Mouse (Mus musculus) embryonic facial prominence, embryonic 13.5 days (tissue): ENCODE measurements around the gene Ccdc9. TPM values are rescaled to one million over a fixed set of nuclear protein-coding genes. Genes with fewer than 3 reads are reported as not detected.

Source experiments
- ATAC-seq: fragments of 200-750 bp; cut with Nextera tagmentation; 2 replicates; pipeline ENCODE4 v1.8.0; 2017; ENCODE audit warnings: low read depth; ENCODE audit not compliant: insufficient number of reproducible peaks, insufficient read depth, low FRiP score, low TSS enrichment
- H3K27ac ChIP-seq: fragments of 300-500 bp; sonication (generic); 2 replicates; pipeline ENCODE4 v1.5.1; 2015; ENCODE audit warnings: moderate library complexity, mild to moderate bottlenecking, inconsistent platforms
- H3K27me3 ChIP-seq: fragments of 300-500 bp; sonication (generic); 2 replicates; pipeline ENCODE4 v1.6.1; 2015; ENCODE audit warnings: mild to moderate bottlenecking, inconsistent platforms
- H3K36me3 ChIP-seq: fragments of 300-500 bp; sonication (generic); 2 replicates; pipeline ENCODE4 v1.6.1; 2015; ENCODE audit warnings: mild to moderate bottlenecking, inconsistent platforms
- H3K4me1 ChIP-seq: fragments of 300-500 bp; sonication (generic); 2 replicates; pipeline ENCODE4 v1.6.1; 2015; ENCODE audit warnings: inconsistent platforms
- H3K4me2 ChIP-seq: fragments of 300-500 bp; sonication (generic); 2 replicates; pipeline ENCODE4 v1.6.1; 2015; ENCODE audit warnings: moderate library complexity, mild to moderate bottlenecking, inconsistent platforms
- H3K4me3 ChIP-seq: fragments of 300-500 bp; sonication (generic); 2 replicates; pipeline ENCODE4 v1.5.1; 2015; ENCODE audit warnings: mild to moderate bottlenecking, inconsistent platforms
- H3K9ac ChIP-seq: fragments of 300-500 bp; sonication (generic); 2 replicates; pipeline ENCODE4 v1.6.1; 2015; ENCODE audit warnings: mild to moderate bottlenecking, inconsistent platforms
- H3K9me3 ChIP-seq: fragments of 300-500 bp; sonication (generic); 2 replicates; pipeline ENCODE4 v1.6.1; 2016; ENCODE audit warnings: inconsistent platforms
- WGBS: fragments of 180-500 bp; shearing (Covaris S2); methylation state at CpG from one replicate; pipeline ENCODE4 v1.1.7; 2015; ENCODE audit warnings: mixed read lengths; 5-methylcytosine and 5-hydroxymethylcytosine counted together
- polyA plus RNA-seq: library from polyadenylated mRNA; unstranded; fragments of >200 nt; fragmentation: Nextera tagmentation; extraction: Ambion mirVana; gene quantifications from 2 replicates; pipeline ENCODE4 v1.2.1, GENCODE M21; 2015

Ccdc9 gene
- polyA plus RNA-seq: 31.0 and 32.9 TPM in 2 replicates

GRCm38 (mm10) chr7:16286026-16286961, at the start of gene Ccdc9:
Ccdc9 (minus strand) TSS chr7:16286795.
- H3K9ac ChIP-seq: peak within 1 kb of the TSS; percentile 80
- peaks cover 30% of the 10 kb centered on the region for H3K36me3 ChIP-seq
- no peaks in the 10 kb centered on the region for H3K9me3 ChIP-seq
- peak; percentile 89 for ATAC-seq
- 1% methylated on average over 70 of the region's 70 CpGs for WGBS
- peaks cover 15% of the 10 kb centered on the region for H3K4me1 ChIP-seq
- peak within 1 kb of the TSS; percentile 64 for H3K4me3 ChIP-seq
- peak within 1 kb of the TSS; percentile 64 for H3K4me2 ChIP-seq
- H3K27me3 ChIP-seq: no peaks in the 10 kb centered on the region
- peak within 1 kb of the TSS; percentile 98 for H3K27ac ChIP-seq

GRCm38 (mm10) chr7:16329146-16329545, 42.6 kb upstream of the Ccdc9 start:
- Histone ChIP-seq H3K27me3 (no peaks in the 10 kb centered on the region), H3K9ac (no peak overlapping the region), H3K4me2 (no peak overlapping the region), H3K9me3 (no peaks in the 10 kb centered on the region), H3K4me1 (no peaks in the 10 kb centered on the region), H3K27ac (no peak overlapping the region), H3K36me3 (peaks cover 86% of the 10 kb centered on the region), H3K4me3 (no peak overlapping the region)
- 74% methylated on average over 3 of the region's 3 CpGs for WGBS
- no peak for ATAC-seq

- Histone ChIP-seq H3K4me3 (no peak overlapping the region), H3K9me3 (no peaks in the 10 kb centered on the region), H3K4me1 (no peaks in the 10 kb centered on the region), H3K27me3 (no peaks in the 10 kb centered on the region), H3K4me2 (no peak overlapping the region), H3K36me3 (peaks cover 61% of the 10 kb centered on the region), H3K9ac (no peak overlapping the region), H3K27ac (no peak overlapping the region)
- ATAC-seq: no peak
- WGBS: 92% methylated on average over 2 of the region's 2 CpGs
Observed at GRCm38 (mm10) chr7:16326607-16326971, 40.0 kb upstream of the Ccdc9 start.

- ATAC-seq: no peak
- Histone ChIP-seq H3K36me3 (peaks cover 58% of the 10 kb centered on the region), H3K4me3 (no peak overlapping the region), H3K27ac (no peak overlapping the region), H3K27me3 (no peaks in the 10 kb centered on the region), H3K9me3 (no peaks in the 10 kb centered on the region), H3K9ac (no peak overlapping the region), H3K4me2 (no peak overlapping the region), H3K4me1 (no peaks in the 10 kb centered on the region)
- 37% methylated on average over 8 of the region's 8 CpGs for WGBS
Observed at GRCm38 (mm10) chr7:16325920-16326606, 39.5 kb upstream of the Ccdc9 start.

- no peak for ATAC-seq
- Histone ChIP-seq H3K27me3 (no peaks in the 10 kb centered on the region), H3K36me3 (peaks cover 49% of the 10 kb centered on the region), H3K4me1 (no peaks in the 10 kb centered on the region), H3K27ac (no peak overlapping the region), H3K4me3 (no peak overlapping the region), H3K9ac (no peak overlapping the region), H3K9me3 (no peaks in the 10 kb centered on the region), H3K4me2 (no peak overlapping the region)
- 82% methylated on average over 7 of the region's 7 CpGs for WGBS
Observed at GRCm38 (mm10) chr7:16324661-16325060, 38.1 kb upstream of the Ccdc9 start.

GRCm38 (mm10) chr7:16320479-16320878, 33.9 kb upstream of the Ccdc9 start:
- H3K4me3 ChIP-seq: no peak overlapping the region
- H3K4me2 ChIP-seq: no peak overlapping the region
- H3K9me3 ChIP-seq: no peaks in the 10 kb centered on the region
- peaks cover 13% of the 10 kb centered on the region; the same call in 1 of the 2 replicates for H3K36me3 ChIP-seq
- no peaks in the 10 kb centered on the region for H3K4me1 ChIP-seq
- no peaks in the 10 kb centered on the region for H3K27me3 ChIP-seq
- 90% methylated on average over 6 of the region's 6 CpGs for WGBS
- no peak overlapping the region for H3K9ac ChIP-seq
- ATAC-seq: no peak
- no peak overlapping the region for H3K27ac ChIP-seq

- Histone ChIP-seq H3K9me3 (no peaks in the 10 kb centered on the region), H3K4me2 (no peak overlapping the region), H3K36me3 (peaks cover 3% of the 10 kb centered on the region; the same call in 1 of the 2 replicates), H3K27me3 (no peaks in the 10 kb centered on the region), H3K27ac (no peak overlapping the region), H3K9ac (no peak overlapping the region; the same call in 1 of the 2 replicates), H3K4me3 (no peak overlapping the region), H3K4me1 (peaks cover 2% of the 10 kb centered on the region; the same call in 1 of the 2 replicates)
- no peak for ATAC-seq
- 90% methylated on average over 4 of the region's 4 CpGs for whole genome bisulfite sequencing
Observed at GRCm38 (mm10) chr7:16319216-16319615, 32.6 kb upstream of the Ccdc9 start.

GRCm38 (mm10) chr7:16317094-16317493, 30.5 kb upstream of the Ccdc9 start:
- H3K27ac ChIP-seq: no peak overlapping the region
- H3K9ac ChIP-seq: no peak overlapping the region
- no peaks in the 10 kb centered on the region for H3K9me3 ChIP-seq
- ATAC-seq: no peak
- H3K4me3 ChIP-seq: no peak overlapping the region
- H3K4me1 ChIP-seq: peaks cover 19% of the 10 kb centered on the region
- H3K4me2 ChIP-seq: no peak overlapping the region
- peaks cover 9% of the 10 kb centered on the region for H3K27me3 ChIP-seq
- 82% methylated on average over 14 of the region's 14 CpGs for WGBS
- H3K36me3 ChIP-seq: peaks cover 3% of the 10 kb centered on the region; the same call in 1 of the 2 replicates

- Histone ChIP-seq H3K4me3 (no peak overlapping the region), H3K4me2 (no peak overlapping the region), H3K27ac (no peak overlapping the region), H3K9me3 (no peaks in the 10 kb centered on the region), H3K9ac (no peak overlapping the region), H3K36me3 (no peaks in the 10 kb centered on the region; the same call in 1 of the 2 replicates), H3K4me1 (peaks cover 37% of the 10 kb centered on the region), H3K27me3 (peaks cover 28% of the 10 kb centered on the region)
- ATAC-seq: no peak
- WGBS: 63% methylated on average over 4 of the region's 4 CpGs
Observed at GRCm38 (mm10) chr7:16315222-16315759, 28.7 kb upstream of the Ccdc9 start.

GRCm38 (mm10) chr7:16314221-16314775, 27.7 kb upstream of the Ccdc9 start:
- WGBS: 8% methylated on average over 13 of the region's 13 CpGs
- no peaks in the 10 kb centered on the region for H3K9me3 ChIP-seq
- peak overlapping the region; percentile 91 for H3K27ac ChIP-seq
- peak overlapping the region; percentile 68 for H3K4me3 ChIP-seq
- H3K4me1 ChIP-seq: peaks cover 47% of the 10 kb centered on the region
- no peaks in the 10 kb centered on the region for H3K36me3 ChIP-seq
- peaks cover 35% of the 10 kb centered on the region for H3K27me3 ChIP-seq
- ATAC-seq: no peak; the same call in 1 of the 2 replicates
- peak overlapping the region; percentile 99 for H3K4me2 ChIP-seq
- peak overlapping the region; percentile 87 for H3K9ac ChIP-seq
